Mouse (Mus musculus) right cerebral cortex, postnatal 10 days (tissue): ENCODE data around the gene Tlr2.
"Not testable (repeated sequence)": the region's sequence is repeated elsewhere in the genome, so short reads cannot be mapped to it uniquely, and the experiment has no call there.

Source experiments
- DNase-seq, 2 experiments: peaks; one replicate each; pipeline ENCODE4 v3.0.0; 2021; ENCODE audit warnings: low spot score in 2 of 2

The Tlr2 gene

GRCm38 (mm10) chr3:83841095-83841850 lies at the start of gene Tlr2:
Gene Tlr2, minus strand, starts transcription at chr3:83841767.
- DNase-seq = peak; percentile 32 to 47

- DNase-seq = no peak
These were observed 43.6 kb upstream of the Tlr2 start for GRCm38 (mm10) chr3:83885163-83885562.

DNA sequence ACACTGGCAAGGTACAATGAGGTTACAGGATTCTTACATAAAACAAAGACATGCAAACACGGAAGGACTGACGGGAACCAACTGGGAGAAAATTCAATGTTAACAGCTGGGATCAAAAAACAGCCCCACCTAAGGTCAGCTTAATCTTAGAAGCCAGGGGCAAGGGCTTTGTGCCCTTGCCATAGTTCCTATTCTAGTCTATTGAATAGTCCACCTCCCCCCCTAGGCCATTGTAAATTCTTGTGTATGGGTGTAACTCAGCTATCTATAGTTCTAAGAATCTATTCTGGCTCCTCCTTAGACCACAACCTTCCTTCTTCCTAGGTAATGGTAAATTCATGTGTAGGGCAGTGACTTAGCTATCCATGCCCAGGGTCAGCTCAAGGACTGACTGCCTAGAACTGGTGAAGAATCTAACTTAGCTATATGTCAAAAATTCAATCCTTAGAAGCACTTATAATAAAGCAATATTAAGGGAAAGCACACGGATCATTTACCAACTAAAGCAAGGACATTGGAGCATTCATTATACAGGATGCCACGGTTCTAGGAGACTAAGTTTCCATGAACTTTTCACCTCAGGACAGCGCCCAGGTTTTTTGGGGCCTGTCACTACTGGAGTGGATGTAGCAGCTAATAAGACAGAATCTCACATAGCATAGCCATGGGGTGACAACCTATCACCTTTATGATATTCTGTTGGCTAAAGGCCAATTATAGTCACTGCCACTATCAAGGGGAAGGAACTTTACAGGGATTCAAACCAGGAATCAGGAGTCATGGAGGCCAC lies 37.9 kb upstream of the Tlr2 start:
- not testable (repeated sequence) for DNase-seq

GRCm38 (mm10) chr3:83878801-83879200 lies 37.2 kb upstream of the Tlr2 start:
- no peak for DNase-seq

DNA sequence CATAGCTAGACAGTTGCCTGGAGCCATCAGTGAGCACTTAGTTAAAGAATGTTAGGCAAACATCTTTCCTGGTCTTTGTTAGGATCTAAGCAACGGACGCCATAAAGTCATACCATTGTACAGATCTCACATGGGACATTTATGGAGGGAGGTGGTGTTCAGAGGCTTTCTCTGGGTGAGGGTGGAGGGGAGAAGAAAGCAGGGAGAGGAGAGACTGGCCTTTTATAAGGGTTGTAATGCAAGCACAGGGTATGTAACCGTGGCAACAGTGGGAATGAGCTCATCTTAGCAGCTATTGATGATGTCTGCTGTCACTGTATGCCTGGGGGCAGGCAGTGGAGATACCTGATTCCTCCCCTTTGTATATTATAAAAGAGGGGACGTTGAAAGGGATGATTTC lies 34.7 kb upstream of the Tlr2 start:
- DNase-seq = no peak

DNA sequence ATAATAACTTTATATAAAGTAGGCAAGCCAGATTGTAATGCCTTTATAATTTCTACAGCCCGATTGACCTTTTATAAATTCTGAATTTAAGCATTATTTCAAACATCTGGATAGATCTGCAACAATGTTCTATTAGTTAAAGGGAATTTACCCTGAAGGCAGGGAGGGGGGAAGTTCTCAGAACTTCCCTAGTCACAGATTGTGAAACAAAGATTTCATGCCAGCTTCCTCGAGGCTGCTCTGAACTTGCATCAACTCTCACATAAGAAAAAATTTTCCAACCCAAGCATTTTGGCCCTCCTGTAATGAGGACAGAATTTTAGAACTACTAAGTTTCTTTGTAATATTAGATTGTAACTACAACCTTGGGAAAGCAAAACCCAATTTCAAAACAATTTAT lies 33.5 kb upstream of the Tlr2 start:
- DNase-seq = not testable (repeated sequence)

DNA sequence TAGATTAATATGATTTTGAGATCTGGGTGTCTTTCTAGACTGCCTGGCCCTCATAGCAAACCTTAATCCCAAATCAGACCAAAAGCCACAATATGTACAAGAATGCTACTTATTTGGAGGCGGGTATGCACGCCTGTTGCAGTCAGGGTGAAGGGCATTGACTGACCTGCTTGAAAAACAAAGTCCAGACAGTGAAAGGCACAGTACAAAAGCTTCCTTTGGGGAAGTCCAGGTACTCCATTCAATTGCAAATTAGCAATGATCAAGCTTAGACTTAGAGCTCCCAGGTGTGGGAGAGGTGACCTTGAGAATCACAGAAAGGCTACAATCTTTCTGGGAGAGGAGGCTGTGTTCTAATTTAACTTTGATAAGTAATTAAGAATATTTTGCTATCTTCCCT lies 31.3 kb upstream of the Tlr2 start:
- not testable (repeated sequence) for DNase-seq

- not testable (repeated sequence) for DNase-seq
These were observed 30.4 kb upstream of the Tlr2 start for GRCm38 (mm10) chr3:83871962-83872361.

DNA sequence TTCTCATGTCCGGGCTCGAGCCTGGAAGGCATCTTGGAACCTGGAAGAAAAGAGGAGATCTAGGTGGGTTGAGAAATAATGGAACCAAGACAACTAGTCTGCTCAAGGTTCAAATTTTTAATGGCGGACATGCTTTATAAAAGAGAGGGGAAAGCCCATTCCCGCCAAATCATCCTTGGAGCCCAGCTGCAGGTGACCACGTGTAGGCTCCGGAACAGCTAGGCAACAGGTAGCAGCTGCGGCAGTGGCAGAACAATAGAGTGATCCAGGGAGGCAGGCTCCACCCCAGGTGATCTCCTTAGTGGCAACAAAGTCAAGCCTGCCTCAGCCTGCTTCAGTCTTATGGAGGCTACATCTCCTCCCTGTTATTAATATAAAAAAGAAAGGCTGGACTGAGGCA lies 30.0 kb upstream of the Tlr2 start:
- DNase-seq = not testable (repeated sequence)

DNA sequence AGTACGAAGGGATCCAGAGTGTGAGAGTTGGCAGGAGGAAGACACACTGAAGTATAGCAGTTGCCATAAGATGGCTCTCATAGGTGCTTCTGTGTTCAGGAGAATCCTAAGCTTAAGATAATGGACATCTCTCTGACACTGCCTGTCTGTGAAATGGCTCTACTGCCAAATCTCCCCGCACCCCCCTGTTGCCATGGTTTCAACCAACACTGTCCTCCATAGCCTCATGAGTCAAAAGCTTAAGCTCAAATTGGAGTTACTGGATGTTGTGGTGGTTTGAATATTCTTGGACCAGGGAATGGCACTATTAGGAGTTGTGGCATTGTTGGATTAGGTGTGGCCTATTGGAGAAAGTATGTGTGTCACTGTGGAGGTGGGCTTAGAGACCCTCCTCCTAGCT lies 28.2 kb upstream of the Tlr2 start:
- no peak for DNase-seq

DNA sequence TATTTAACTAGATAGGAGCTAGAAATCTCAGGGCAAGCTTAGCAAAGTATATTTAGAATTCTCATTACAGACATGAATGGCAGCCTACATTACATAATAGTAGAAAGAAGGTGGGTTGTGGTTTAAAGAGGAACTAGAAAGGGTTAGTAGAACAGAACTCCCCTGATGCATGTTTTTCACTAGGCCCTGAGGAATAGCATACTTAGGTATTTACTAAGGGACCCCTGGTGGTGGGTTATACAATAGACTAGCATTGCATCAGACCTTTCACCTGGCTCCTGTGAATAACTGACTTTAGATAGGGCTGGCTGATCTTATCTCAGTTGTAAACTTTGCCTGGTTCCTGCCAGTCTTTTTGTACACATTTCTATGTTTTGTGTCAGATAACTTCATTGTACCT lies 25.5 kb upstream of the Tlr2 start:
- DNase-seq = not testable (repeated sequence)

GRCm38 (mm10) chr3:83865216-83865615 lies 23.6 kb upstream of the Tlr2 start:
- no peak for DNase-seq

DNA sequence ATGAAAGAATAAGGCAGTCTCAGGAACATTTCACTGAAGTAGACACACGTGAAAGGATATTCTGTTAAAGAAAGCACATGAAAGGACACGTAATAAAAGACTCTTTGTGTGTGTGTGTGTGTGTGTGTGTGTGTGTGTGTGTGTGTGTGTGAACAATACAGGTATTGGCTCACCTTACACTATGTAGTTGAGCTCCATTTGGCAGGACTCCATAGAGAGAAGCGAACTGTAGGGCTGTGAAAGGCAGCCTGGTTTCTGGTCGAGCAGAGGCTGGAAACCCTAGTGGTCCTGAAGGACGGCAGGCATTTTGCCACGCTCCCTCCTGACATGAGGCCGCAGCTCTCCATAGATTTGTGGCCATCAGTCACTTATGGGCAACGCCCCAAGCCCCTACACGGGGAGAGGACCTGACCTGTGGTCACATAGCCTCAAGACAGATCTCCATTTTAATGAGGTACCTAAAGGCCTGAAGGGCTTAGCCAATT lies 22.5 kb upstream of the Tlr2 start:
- no peak for DNase-seq

- peak; percentile 67 to 77 for DNase-seq
These were observed 21.4 kb upstream of the Tlr2 start for GRCm38 (mm10) chr3:83862956-83863355.

- DNase-seq = no peak
These were observed 18.0 kb upstream of the Tlr2 start for GRCm38 (mm10) chr3:83859595-83859994.

GRCm38 (mm10) chr3:83859071-83859470 lies 17.5 kb upstream of the Tlr2 start:
- no peak for DNase-seq

GRCm38 (mm10) chr3:83857621-83858020 lies 16.1 kb upstream of the Tlr2 start:
- no peak for DNase-seq

- no peak for DNase-seq
These were observed 14.1 kb upstream of the Tlr2 start for GRCm38 (mm10) chr3:83855643-83856042.

DNA sequence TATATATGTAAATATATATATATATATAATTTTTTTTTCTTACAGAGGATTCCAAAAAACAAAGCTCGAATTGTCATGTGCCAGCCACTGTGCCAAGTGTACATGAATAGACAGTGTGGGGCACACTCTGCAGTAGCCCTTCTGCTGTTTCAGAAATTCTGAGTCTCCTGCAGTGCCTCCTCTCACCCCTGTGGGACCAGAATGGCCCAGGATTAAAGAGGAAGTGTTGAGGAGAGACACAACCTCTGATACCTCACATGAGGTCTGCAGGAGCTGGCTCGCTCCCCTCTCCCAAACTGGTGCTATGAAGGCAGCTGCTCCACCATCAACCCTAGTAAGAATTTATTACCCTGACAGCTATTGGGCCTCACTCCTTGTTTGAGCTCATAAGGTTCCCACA lies 7.8 kb upstream of the Tlr2 start:
- DNase-seq = no peak

GRCm38 (mm10) chr3:83844766-83845520 lies 3.4 kb upstream of the Tlr2 start:
- DNase-seq = no peak

- no peak for DNase-seq
These were observed 2.1 kb downstream of the Tlr2 start for GRCm38 (mm10) chr3:83839477-83839876.

- no peak for DNase-seq
These were observed 4.9 kb downstream of the Tlr2 start for GRCm38 (mm10) chr3:83836685-83837084.
